Mouse (Mus musculus): ENCODE measurements at regions not wholly inside any gene's neighbourhood (a gene's known extent, or its start where the extent isn't known, plus 50 kb on each side); places are given as distances from the start of the nearest gene placed in this dataset.
A peak's percentile ranks its signal among the peaks of the same experiment; 100 is the strongest.

DNA sequence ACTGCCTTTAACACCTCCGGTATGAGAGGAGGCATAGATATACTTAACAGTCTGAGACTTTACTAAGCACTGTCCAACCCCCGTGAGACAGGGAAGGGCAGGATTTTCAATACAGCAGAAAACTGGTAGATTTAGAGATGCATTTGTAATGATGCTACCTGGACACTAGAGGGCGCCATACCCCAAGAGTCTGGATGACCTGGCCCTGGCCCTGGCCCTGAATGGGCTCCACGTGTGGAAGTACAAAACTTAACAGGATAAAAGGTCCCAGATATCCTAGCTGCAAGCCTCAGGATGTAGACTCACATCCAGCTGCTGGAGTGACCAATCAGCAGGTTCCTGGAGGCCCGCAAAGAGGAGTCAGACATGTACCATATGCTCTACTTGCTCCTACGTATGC, 393.3 kb downstream of the Sox9 start:
- no peaks in the 10 kb centered on the region for H3K36me3 ChIP-seq (ENCODE audit: control insufficient read depth, insufficient read depth, low read length)
- DNase-seq (peak; percentile 58), ATAC-seq (ENCODE audit: low FRiP score, low TSS enrichment) (no peak)
- WGBS, result 38% methylated on average over 6 of the region's 6 CpGs
- H3K27me3 ChIP-seq (ENCODE audit: control insufficient read depth, insufficient read depth, low read length), result peaks cover 4% of the 10 kb centered on the region
- H3K4me3 ChIP-seq (replicated peaks; ENCODE audit: low read depth, low read length), result no peak overlapping the region
- H3K9ac ChIP-seq (replicated peaks; ENCODE audit: low read length), result no peak overlapping the region
- H3K4me1 ChIP-seq (ENCODE audit: control insufficient read depth, insufficient read depth, low read length), result peaks cover 11% of the 10 kb centered on the region; the same call in 1 of the 2 replicates
- H3K9me3 ChIP-seq (ENCODE audit: control insufficient read depth, low read length), result no peaks in the 10 kb centered on the region
- no peak overlapping the region for H3K4me2 ChIP-seq (ENCODE audit: low read length)
- H3K27ac ChIP-seq (replicated peaks; ENCODE audit: low read depth, low read length), result no peak overlapping the region

DNA sequence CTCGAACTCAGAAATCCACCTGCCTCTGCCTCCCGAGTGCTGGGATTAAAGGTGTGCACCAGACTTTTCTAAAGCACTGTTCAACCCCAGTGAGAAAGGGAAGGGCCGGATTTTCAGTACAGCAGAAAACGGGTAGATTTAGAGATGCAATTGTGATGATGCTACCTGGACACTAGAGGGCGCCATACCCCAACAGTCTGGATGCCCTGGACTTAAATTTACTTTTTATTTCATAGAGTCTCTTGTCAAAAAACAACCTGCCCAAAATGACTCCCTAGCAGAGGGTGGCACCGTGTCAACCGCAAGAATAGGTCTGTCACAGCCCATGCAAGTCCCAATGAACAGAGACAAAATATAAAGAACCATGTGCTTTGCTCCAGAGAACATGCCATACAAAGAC, 394.2 kb downstream of the Sox9 start:
- no peak overlapping the region for H3K9ac ChIP-seq (replicated peaks; ENCODE audit: low read length)
- H3K4me1 ChIP-seq (ENCODE audit: control insufficient read depth, insufficient read depth, low read length), result peaks cover 11% of the 10 kb centered on the region; the same call in 1 of the 2 replicates
- no peak overlapping the region for H3K27ac ChIP-seq (replicated peaks; ENCODE audit: low read depth, low read length)
- no peak overlapping the region for H3K4me2 ChIP-seq (ENCODE audit: low read length)
- H3K27me3 ChIP-seq (ENCODE audit: control insufficient read depth, insufficient read depth, low read length), result peaks cover 4% of the 10 kb centered on the region
- no peak for ATAC-seq (ENCODE audit: low FRiP score, low TSS enrichment)
- H3K4me3 ChIP-seq (replicated peaks; ENCODE audit: low read depth, low read length), result no peak overlapping the region
- H3K9me3 ChIP-seq (ENCODE audit: control insufficient read depth, low read length), result no peaks in the 10 kb centered on the region
- H3K36me3 ChIP-seq (ENCODE audit: control insufficient read depth, insufficient read depth, low read length), result no peaks in the 10 kb centered on the region
- 22% methylated on average over 7 of the region's 7 CpGs for WGBS
- DNase-seq, result peak; percentile 77

DNA sequence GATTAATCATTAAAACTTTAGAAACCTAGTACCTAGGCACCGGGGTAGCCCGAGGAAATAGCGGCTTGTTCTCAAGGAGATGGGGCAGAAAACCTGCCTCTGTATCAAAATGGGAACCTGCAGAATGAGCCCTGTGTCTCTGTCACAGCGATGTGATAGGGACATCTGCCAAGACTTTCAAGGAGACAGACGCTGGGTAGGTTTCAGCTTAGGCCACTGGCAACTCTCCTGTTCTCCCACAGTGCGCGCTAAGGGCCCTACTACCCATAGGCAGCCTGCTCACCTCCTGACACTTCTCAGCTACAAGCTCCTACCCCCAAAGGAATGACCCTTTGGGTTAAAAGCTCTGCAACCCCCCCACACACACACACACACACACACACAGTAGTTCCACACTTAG, 396.4 kb downstream of the Sox9 start:
- peaks cover 4% of the 10 kb centered on the region for H3K27me3 ChIP-seq (ENCODE audit: control insufficient read depth, insufficient read depth, low read length)
- no peak for ATAC-seq (ENCODE audit: low FRiP score, low TSS enrichment)
- H3K36me3 ChIP-seq (ENCODE audit: control insufficient read depth, insufficient read depth, low read length), result no peaks in the 10 kb centered on the region
- no peak overlapping the region for H3K9ac ChIP-seq (replicated peaks; ENCODE audit: low read length)
- H3K4me1 ChIP-seq (ENCODE audit: control insufficient read depth, insufficient read depth, low read length), result peaks cover 14% of the 10 kb centered on the region; the same call in 1 of the 2 replicates
- H3K27ac ChIP-seq (replicated peaks; ENCODE audit: low read depth, low read length), result no peak overlapping the region
- no peaks in the 10 kb centered on the region for H3K9me3 ChIP-seq (ENCODE audit: control insufficient read depth, low read length)
- DNase-seq, result no peak
- no peak overlapping the region for H3K4me2 ChIP-seq (ENCODE audit: low read length)
- no peak overlapping the region for H3K4me3 ChIP-seq (replicated peaks; ENCODE audit: low read depth, low read length)
- WGBS, result 89% methylated on average over 7 of the region's 7 CpGs

DNA sequence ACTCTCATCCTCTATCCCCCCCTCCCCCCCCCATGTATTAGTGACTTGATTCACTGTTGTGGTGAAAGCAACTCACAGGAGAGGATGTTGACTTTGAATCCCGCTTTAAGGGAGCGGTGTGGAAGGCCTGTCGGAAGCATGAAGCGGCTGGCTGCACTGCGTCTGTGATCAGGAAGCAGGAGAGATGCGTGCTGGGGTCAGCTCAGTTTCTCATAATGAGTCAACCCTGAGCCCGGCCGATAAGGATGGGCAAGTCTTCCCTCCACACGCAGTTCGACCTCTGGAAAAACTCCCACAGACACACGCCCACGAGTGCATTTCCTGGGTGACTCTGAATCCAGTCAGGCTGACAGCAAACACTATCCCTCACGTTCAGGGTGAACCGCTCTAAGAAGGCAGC, 398.0 kb downstream of the Sox9 start:
- Histone ChIP-seq H3K9me3 (ENCODE audit: control insufficient read depth, low read length) (no peaks in the 10 kb centered on the region), H3K4me1 (ENCODE audit: control insufficient read depth, insufficient read depth, low read length) (peaks cover 11% of the 10 kb centered on the region; the same call in 1 of the 2 replicates), H3K4me3 (replicated peaks; ENCODE audit: low read depth, low read length) (no peak overlapping the region), H3K36me3 (ENCODE audit: control insufficient read depth, insufficient read depth, low read length) (no peaks in the 10 kb centered on the region), H3K9ac (replicated peaks; ENCODE audit: low read length) (no peak overlapping the region), H3K4me2 (ENCODE audit: low read length) (no peak overlapping the region), H3K27me3 (ENCODE audit: control insufficient read depth, insufficient read depth, low read length) (peaks cover 4% of the 10 kb centered on the region), H3K27ac (replicated peaks; ENCODE audit: low read depth, low read length) (no peak overlapping the region)
- DNase-seq (no peak), ATAC-seq (ENCODE audit: low FRiP score, low TSS enrichment) (no peak)
- WGBS, result 74% methylated on average over 14 of the region's 14 CpGs

DNA sequence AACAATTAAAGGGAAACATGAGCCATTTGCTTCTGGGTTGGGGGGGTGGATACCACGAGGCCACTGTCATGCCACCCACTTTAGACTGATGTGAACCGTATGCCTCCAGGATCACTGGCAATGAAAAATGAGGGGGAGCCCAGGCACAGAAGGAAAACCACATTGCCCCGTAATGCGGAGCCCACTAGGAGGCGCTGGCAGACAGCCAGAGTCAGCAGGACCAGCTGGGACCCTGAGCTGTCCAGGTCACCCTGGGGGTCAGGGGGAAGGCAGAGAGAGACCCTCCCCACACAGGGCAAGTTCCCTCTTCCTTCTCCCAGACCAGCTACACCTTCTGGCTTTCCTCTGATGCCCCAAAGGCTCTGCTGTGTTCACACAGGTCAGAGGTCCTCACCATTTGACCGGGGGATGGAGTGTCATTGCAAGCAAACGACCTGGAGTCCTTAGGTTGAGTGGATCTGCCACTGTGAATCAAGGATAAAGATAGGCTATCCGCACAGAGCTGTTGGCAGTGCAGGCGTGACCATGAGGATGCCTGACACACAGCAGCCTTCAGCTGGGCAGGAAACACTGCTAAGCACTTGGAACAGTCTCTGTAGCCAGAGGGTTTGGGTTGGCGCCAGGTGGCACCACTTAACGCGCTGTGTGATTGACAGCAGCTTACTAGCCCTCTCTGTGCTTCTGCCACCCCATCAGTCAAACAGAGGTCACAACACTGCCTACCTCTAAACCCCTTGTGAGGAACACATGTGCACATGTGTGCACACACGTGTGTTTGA, 400.2 kb downstream of the Sox9 start:
- no peaks in the 10 kb centered on the region; the same call in none of the 2 replicates for H3K27me3 ChIP-seq (ENCODE audit: control insufficient read depth, insufficient read depth, low read length)
- no peak overlapping the region for H3K27ac ChIP-seq (replicated peaks; ENCODE audit: low read depth, low read length)
- no peak overlapping the region for H3K4me3 ChIP-seq (replicated peaks; ENCODE audit: low read depth, low read length)
- H3K9ac ChIP-seq (replicated peaks; ENCODE audit: low read length), result no peak overlapping the region
- peaks cover 7% of the 10 kb centered on the region; the same call in 1 of the 2 replicates for H3K4me1 ChIP-seq (ENCODE audit: control insufficient read depth, insufficient read depth, low read length)
- 67% methylated on average over 13 of the region's 13 CpGs for WGBS
- H3K4me2 ChIP-seq (ENCODE audit: low read length), result no peak overlapping the region
- H3K36me3 ChIP-seq (ENCODE audit: control insufficient read depth, insufficient read depth, low read length), result no peaks in the 10 kb centered on the region
- H3K9me3 ChIP-seq (ENCODE audit: control insufficient read depth, low read length), result no peaks in the 10 kb centered on the region
- DNase-seq, result no peak
- peak; percentile 31; the same call in 1 of the 2 replicates for ATAC-seq (ENCODE audit: low FRiP score, low TSS enrichment)

DNA sequence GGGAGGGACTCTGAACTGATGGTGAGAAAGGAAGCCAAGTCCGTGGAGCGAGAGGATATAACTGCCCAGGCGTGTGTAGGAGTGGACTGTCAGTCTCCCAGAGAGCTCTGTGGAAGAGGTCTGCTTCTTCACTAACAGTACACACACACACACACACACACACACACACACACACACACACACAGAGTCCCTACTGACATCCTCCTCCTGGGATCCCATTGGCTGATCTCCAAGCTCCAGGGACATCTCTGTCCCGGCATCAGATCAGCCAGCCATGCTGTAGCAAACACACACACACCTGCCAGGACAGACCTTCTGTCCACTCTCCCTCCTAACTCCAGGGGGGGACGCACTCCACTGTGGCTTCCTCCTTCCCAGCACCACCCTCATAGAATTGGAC, 401.5 kb downstream of the Sox9 start:
- H3K9ac ChIP-seq (replicated peaks; ENCODE audit: low read length), result no peak overlapping the region
- no peaks in the 10 kb centered on the region for H3K36me3 ChIP-seq (ENCODE audit: control insufficient read depth, insufficient read depth, low read length)
- H3K4me3 ChIP-seq (replicated peaks; ENCODE audit: low read depth, low read length), result no peak overlapping the region
- peaks cover 13% of the 10 kb centered on the region for H3K4me1 ChIP-seq (ENCODE audit: control insufficient read depth, insufficient read depth, low read length)
- H3K4me2 ChIP-seq (ENCODE audit: low read length), result no peak overlapping the region
- ATAC-seq (ENCODE audit: low FRiP score, low TSS enrichment) (no peak), DNase-seq (no peak)
- no peaks in the 10 kb centered on the region for H3K9me3 ChIP-seq (ENCODE audit: control insufficient read depth, low read length)
- 65% methylated on average over 5 of the region's 5 CpGs for WGBS
- no peaks in the 10 kb centered on the region; the same call in 1 of the 2 replicates for H3K27me3 ChIP-seq (ENCODE audit: control insufficient read depth, insufficient read depth, low read length)
- H3K27ac ChIP-seq (replicated peaks; ENCODE audit: low read depth, low read length), result peak overlapping the region; percentile 61

DNA sequence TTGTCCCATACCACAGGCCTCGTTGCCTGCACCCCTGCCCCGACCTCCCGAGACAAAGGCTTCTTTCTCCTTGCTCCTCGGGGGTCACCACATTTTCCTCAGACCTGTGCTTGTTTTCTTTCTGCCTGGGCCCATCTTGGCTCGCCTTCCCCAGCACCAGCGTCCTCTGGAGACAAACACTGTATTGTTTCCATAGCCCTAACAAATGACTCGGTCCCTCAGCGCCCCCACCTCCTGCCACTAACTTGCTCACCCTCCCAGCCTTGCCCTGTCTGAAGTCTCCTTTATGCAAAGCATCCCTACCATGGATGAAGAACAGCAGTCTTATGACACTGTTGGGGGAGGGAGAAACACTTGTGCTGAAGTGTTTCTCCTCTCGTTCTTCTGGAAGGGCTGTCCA, 402.1 kb downstream of the Sox9 start:
- DNase-seq (no peak), ATAC-seq (ENCODE audit: low FRiP score, low TSS enrichment) (no peak)
- no peaks in the 10 kb centered on the region for H3K27me3 ChIP-seq (ENCODE audit: control insufficient read depth, insufficient read depth, low read length)
- no peaks in the 10 kb centered on the region for H3K36me3 ChIP-seq (ENCODE audit: control insufficient read depth, insufficient read depth, low read length)
- H3K9ac ChIP-seq (replicated peaks; ENCODE audit: low read length), result no peak overlapping the region
- no peak overlapping the region for H3K4me3 ChIP-seq (replicated peaks; ENCODE audit: low read depth, low read length)
- 10% methylated on average over 9 of the region's 9 CpGs for WGBS
- no peaks in the 10 kb centered on the region for H3K9me3 ChIP-seq (ENCODE audit: control insufficient read depth, low read length)
- peaks cover 18% of the 10 kb centered on the region for H3K4me1 ChIP-seq (ENCODE audit: control insufficient read depth, insufficient read depth, low read length)
- H3K27ac ChIP-seq (replicated peaks; ENCODE audit: low read depth, low read length), result peak overlapping the region; percentile 61
- no peak overlapping the region for H3K4me2 ChIP-seq (ENCODE audit: low read length)

DNA sequence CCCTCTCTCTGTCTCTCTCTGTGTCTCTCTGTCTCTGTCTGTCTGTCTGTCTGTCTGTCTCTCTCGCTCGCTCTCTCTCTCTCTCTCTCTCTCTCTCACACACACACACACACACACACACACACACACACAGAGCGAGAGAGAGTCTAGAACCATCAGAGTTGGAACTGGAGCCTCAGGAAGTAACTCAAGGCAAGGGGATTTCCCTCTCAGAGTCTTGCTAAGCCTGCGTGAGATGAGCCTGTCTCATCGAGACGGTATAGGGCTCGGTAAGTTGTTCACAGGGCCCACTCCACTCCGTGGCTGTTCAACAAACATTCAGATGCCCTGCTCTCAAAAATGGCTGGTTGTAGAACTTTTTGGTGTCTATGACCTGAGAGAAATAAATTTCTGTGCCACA, 405.4 kb downstream of the Sox9 start:
- no peak for ATAC-seq (ENCODE audit: low FRiP score, low TSS enrichment)

More for the DNA sequence above, 405.4 kb downstream of the Sox9 start:
- H3K9me3 ChIP-seq (ENCODE audit: control insufficient read depth, low read length), result no peaks in the 10 kb centered on the region
- no peak overlapping the region for H3K9ac ChIP-seq (replicated peaks; ENCODE audit: low read length)
- H3K4me3 ChIP-seq (replicated peaks; ENCODE audit: low read depth, low read length), result no peak overlapping the region
- no peak for DNase-seq
- H3K27me3 ChIP-seq (ENCODE audit: control insufficient read depth, insufficient read depth, low read length), result no peaks in the 10 kb centered on the region
- peak overlapping the region; percentile 57; the same call in 1 of the 2 replicates for H3K27ac ChIP-seq (replicated peaks; ENCODE audit: low read depth, low read length)
- H3K4me1 ChIP-seq (ENCODE audit: control insufficient read depth, insufficient read depth, low read length), result peaks cover 23% of the 10 kb centered on the region
- no peak overlapping the region for H3K4me2 ChIP-seq (ENCODE audit: low read length)
- H3K36me3 ChIP-seq (ENCODE audit: control insufficient read depth, insufficient read depth, low read length), result no peaks in the 10 kb centered on the region
- 63% methylated on average over 8 of the region's 8 CpGs for WGBS
